Mouse (Mus musculus) adrenal gland, adult 18-20 months (tissue): ENCODE data around the gene Gm10762. TPM values are rescaled to one million over a fixed set of nuclear protein-coding genes. Genes with fewer than 3 reads are reported as not detected.

Experiments
- microRNA-seq, 2 experiments: library from miRNA; unstranded; fragments of <30 nt; microRNA quantifications; one replicate each; pipeline ENCODE4 v1.2.0; 2021; ENCODE audit warnings: borderline number of aligned reads in 2 of 2
- total RNA-seq, 2 experiments: library from RNA; stranded (reverse); gene quantifications; 1 replicate in 1 of 2; 2 replicates in 1 of 2; pipeline ENCODE4 v1.2.3; 2021

The Gm10762 gene
- total RNA-seq, 2 experiments from 2014 or later, result 5.7 to 8.8 TPM

Small RNAs within 50 kb of the gene (microRNA-seq; reads per million reads assigned to microRNA genes)
- gene Gm22859, result 0 reads per million in 2 experiments

Other genes starting within 250 kb of the Gm10762 start
- 10 to 100 TPM; 24.6 to 37.8 TPM for gene Tmem87b, start 149.6 kb downstream of the Gm10762 start, total RNA-seq
- 1 to 10 TPM; 4.9 to 5.2 TPM for gene Fbln7, start 104.7 kb downstream of the Gm10762 start, total RNA-seq
- gene Zc3h8, start 23.6 kb downstream of the Gm10762 start, total RNA-seq, result 1 to 10 TPM; 3.4 to 4.7 TPM
- gene Zc3h6, start 323 bp downstream of the Gm10762 start, total RNA-seq, result 1 to 10 TPM; 2.8 to 3.1 TPM
- under 1 TPM; 0.07 to 0.10 TPM for gene Vinac1, start 80.4 kb upstream of the Gm10762 start, total RNA-seq
- gene Ttl, start 98.2 kb upstream of the Gm10762 start, total RNA-seq, result 10 to 100 TPM; 10.1 to 13.4 TPM
- 10 to 100 TPM; 18.3 to 19.0 TPM for gene Polr1b, start 133.3 kb upstream of the Gm10762 start, total RNA-seq
- 10 to 100 TPM; 15.9 to 21.3 TPM for gene Chchd5, start 162.0 kb upstream of the Gm10762 start, total RNA-seq
- gene Slc20a1, start 231.0 kb upstream of the Gm10762 start, total RNA-seq, result 10 to 100 TPM; 14.1 to 19.4 TPM